Mouse (Mus musculus): ENCODE measurements around the gene Tspoap1.

DNA sequence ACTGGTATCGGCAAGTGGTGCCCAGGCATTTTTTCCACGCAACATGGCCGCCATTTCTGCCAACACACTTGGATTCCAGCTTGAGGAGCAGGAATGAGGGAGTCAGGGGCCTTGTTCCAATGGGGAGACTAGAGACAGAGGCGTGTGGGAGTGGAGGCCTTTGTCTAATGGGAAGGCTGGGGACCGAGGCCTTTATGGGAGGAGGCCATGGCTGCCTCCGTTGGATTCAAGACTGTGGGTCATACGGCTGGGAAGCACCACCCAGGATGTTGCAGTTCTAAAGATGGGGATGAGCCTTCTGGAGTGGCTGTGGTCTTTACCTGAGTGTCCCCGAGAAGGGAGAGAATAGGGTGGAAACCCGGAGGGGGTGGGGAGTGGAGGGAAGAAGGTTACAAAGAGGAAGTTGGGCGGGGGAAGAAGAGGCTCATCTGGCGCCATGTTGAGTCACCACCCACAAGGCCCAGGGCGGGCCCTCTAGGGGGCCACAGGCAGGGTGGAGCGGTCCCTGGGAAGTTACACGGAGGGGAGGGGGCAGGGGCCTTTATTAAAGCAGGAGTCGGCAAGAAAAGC, 4.0 kb upstream of the Tspoap1 start:
- TF ChIP-seq CTCF (IDR thresholded peaks at IDR 0.05; ENCODE audit: low read depth, low read length) (no peak), POLR2A (IDR thresholded peaks at IDR 0.05; ENCODE audit: extremely low read depth, insufficient read depth, low read length) (no peak)
